Mouse (Mus musculus) E14TG2a.4 (cell line): ENCODE results near the gene Stmn1.
A peak's percentile ranks its signal among the peaks of the same experiment; 100 is the strongest.

Experiments
- H3K27me3 ChIP-seq: 2 replicates; pipeline ENCODE4 v1.6.1; 2014; ENCODE audit warnings: low read length, control low read depth; ENCODE audit not compliant: insufficient read depth
- H3K36me3 ChIP-seq: 2 replicates; pipeline ENCODE4 v1.6.1; 2014; ENCODE audit warnings: low read length, control low read depth; ENCODE audit not compliant: insufficient read depth
- H3K4me1 ChIP-seq: replicated peaks from 2 replicates; pipeline ENCODE4 v1.6.1; 2014; ENCODE audit warnings: low read depth, low read length, control low read depth
- H3K4me3 ChIP-seq: replicated peaks from 2 replicates; pipeline ENCODE4 v1.5.1; 2014; ENCODE audit warnings: mild to moderate bottlenecking, low read length
- H3K9me3 ChIP-seq: 2 replicates; pipeline ENCODE4 v1.6.1; 2014; ENCODE audit warnings: low read length, control low read depth
- CTCF ChIP-seq: conservative IDR thresholded peaks from 2 replicates; pipeline ENCODE4 v1.5.1; 2014; ENCODE audit warnings: low read length
- NANOG ChIP-seq: IDR thresholded peaks from 2 replicates; pipeline ENCODE4 v1.6.1; 2014; ENCODE audit warnings: borderline replicate concordance, low read length, mixed read lengths
- POU5F1 ChIP-seq: IDR thresholded peaks from 2 replicates; pipeline ENCODE4 v1.6.1; 2014; ENCODE audit warnings: low read length, borderline replicate concordance

The Stmn1 gene

DNA sequence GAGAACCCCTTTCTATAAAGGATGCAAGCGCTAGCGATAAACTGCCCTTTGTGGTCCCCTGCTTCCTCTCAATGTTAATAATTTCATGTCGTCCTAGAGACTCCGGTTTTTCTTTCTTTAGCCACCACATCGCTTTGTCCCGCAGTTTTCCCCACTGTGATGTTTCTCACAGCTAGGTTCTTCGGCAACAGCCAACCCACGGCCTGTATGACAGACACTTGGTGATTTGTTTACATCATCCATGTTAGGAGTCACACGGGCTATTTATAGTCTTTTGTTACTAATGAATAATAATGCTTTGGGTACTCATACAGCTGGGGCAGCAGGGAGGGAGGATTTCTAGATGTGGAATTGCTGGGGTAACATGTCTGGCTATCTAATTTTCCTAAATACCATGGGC is 16.6 kb upstream of the Stmn1 start:
- Histone ChIP-seq H3K9me3 (no peaks in the 10 kb centered on the region), H3K27me3 (peaks cover 14% of the 10 kb centered on the region; the same call in 1 of the 2 replicates), H3K4me1 (peaks cover 77% of the 10 kb centered on the region), H3K36me3 (no peaks in the 10 kb centered on the region), H3K4me3 (no peak overlapping the region)
- no peak for TF ChIP-seq CTCF
- no peak for TF ChIP-seq POU5F1
- no peak for TF ChIP-seq NANOG

- Histone ChIP-seq H3K27me3 (peaks cover 14% of the 10 kb centered on the region; the same call in 1 of the 2 replicates), H3K4me1 (peaks cover 81% of the 10 kb centered on the region), H3K4me3 (peak overlapping the region; percentile 56), H3K9me3 (no peaks in the 10 kb centered on the region), H3K36me3 (no peaks in the 10 kb centered on the region)
- no peak for TF ChIP-seq POU5F1
- TF ChIP-seq NANOG, result no peak
- TF ChIP-seq CTCF, result no peak
Measured at GRCm38 (mm10) chr4:134453619-134454400, 14.3 kb upstream of the Stmn1 start.

- H3K4me1 ChIP-seq, result peaks cover 73% of the 10 kb centered on the region
- H3K4me3 ChIP-seq, result no peak overlapping the region
- TF ChIP-seq POU5F1 (no peak), CTCF (no peak), NANOG (no peak)
- H3K27me3 ChIP-seq, result peaks cover 14% of the 10 kb centered on the region; the same call in 1 of the 2 replicates
- no peaks in the 10 kb centered on the region for H3K9me3 ChIP-seq
- H3K36me3 ChIP-seq, result no peaks in the 10 kb centered on the region
Measured at GRCm38 (mm10) chr4:134455310-134455709, 12.8 kb upstream of the Stmn1 start.

DNA sequence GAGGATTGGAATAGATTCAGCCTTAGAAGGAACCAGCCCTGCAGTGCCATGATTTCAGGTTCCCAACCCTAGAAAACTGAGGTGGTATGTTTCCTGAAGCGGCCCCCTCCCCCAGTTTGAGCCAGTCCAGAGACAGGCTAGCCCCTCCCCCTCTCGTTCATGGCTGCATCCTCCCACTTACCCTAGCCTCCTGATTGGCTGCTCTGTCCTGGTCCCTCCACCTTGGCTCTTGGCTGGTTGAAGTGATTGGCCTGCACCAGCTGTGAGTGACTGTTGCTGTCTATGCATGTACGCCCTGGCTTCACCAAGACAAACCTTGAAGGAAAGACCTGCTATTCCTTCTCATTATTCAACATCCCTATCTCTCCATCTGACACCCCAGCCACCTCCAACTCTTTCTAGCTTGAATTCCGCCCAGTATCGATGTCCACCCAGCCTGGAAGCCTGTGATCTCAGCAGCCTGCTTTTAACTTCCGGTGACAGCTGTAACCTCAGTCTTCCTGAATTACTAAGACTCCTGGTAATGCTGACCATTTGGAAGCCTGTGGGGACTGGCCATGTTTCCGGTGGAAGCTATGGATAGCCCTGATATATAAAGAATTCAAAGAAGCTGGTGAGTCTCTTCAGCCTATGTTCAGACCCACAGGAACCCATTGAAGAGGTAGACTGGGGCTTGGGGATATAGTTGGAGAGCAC is 10.8 kb upstream of the Stmn1 start:
- Histone ChIP-seq H3K36me3 (no peaks in the 10 kb centered on the region), H3K4me1 (peaks cover 73% of the 10 kb centered on the region)
- TF ChIP-seq POU5F1 (no peak), CTCF (no peak), NANOG (no peak)

GRCm38 (mm10) chr4:134458856-134459255 is 9.3 kb upstream of the Stmn1 start:
- TF ChIP-seq POU5F1 (no peak), CTCF (no peak), NANOG (no peak)
- Histone ChIP-seq H3K36me3 (peaks cover 3% of the 10 kb centered on the region; the same call in 1 of the 2 replicates), H3K4me1 (peaks cover 67% of the 10 kb centered on the region), H3K27me3 (peaks cover 11% of the 10 kb centered on the region; the same call in 1 of the 2 replicates), H3K9me3 (no peaks in the 10 kb centered on the region), H3K4me3 (no peak overlapping the region)

More for the DNA sequence above, 10.8 kb upstream of the Stmn1 start:
- 0 out of 2 replicates have a peak overlapping the region, but pooled peaks have one; percentile 10 for H3K4me3 ChIP-seq
- H3K27me3 ChIP-seq, result peaks cover 14% of the 10 kb centered on the region; the same call in 1 of the 2 replicates
- H3K9me3 ChIP-seq, result no peaks in the 10 kb centered on the region

GRCm38 (mm10) chr4:134460277-134460676 is 7.8 kb upstream of the Stmn1 start:
- Histone ChIP-seq H3K27me3 (peaks cover 1% of the 10 kb centered on the region; the same call in 1 of the 2 replicates), H3K4me1 (peaks cover 61% of the 10 kb centered on the region), H3K9me3 (no peaks in the 10 kb centered on the region), H3K36me3 (peaks cover 4% of the 10 kb centered on the region; the same call in 1 of the 2 replicates), H3K4me3 (no peak overlapping the region)
- TF ChIP-seq NANOG (no peak), POU5F1 (no peak), CTCF (no peak)

DNA sequence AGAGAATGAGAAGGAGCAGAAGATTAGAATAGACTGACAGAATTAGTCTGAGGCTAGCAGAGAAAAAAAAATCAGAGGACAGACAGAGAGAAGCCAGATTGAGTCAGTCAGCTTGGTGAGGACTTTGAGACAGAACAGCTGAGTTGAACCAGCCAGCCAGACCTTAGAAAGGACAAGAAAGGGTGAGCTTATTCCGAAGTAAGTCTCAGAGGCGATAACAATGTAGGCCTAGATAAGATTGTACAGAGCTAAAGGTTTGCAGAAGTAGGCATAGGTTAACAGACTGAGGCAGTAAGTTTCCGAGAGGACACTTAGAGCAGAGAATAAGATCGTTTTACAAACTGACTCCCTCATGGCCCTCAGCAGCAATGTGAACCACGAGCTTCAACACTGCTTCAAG is 6.9 kb upstream of the Stmn1 start:
- Histone ChIP-seq H3K27me3 (no peaks in the 10 kb centered on the region), H3K9me3 (no peaks in the 10 kb centered on the region), H3K4me1 (peaks cover 61% of the 10 kb centered on the region), H3K4me3 (no peak overlapping the region), H3K36me3 (peaks cover 9% of the 10 kb centered on the region; the same call in 1 of the 2 replicates)
- TF ChIP-seq NANOG, result no peak
- no peak for TF ChIP-seq CTCF
- no peak for TF ChIP-seq POU5F1

GRCm38 (mm10) chr4:134465789-134466188 is 2.3 kb upstream of the Stmn1 start:
- Histone ChIP-seq H3K4me3 (peak overlapping the region; percentile 33), H3K36me3 (peaks cover 11% of the 10 kb centered on the region), H3K27me3 (no peaks in the 10 kb centered on the region), H3K9me3 (no peaks in the 10 kb centered on the region), H3K4me1 (peaks cover 53% of the 10 kb centered on the region)
- no peak for TF ChIP-seq POU5F1
- no peak for TF ChIP-seq CTCF
- TF ChIP-seq NANOG, result no peak
